ENCODE assay signal across 9 mouse cellular contexts in genomic region chr4:131743831-131744684, GRCm38 (mm10).
DNase-seq lines count a peak whose midpoint lies in the region; ATAC-seq and TF ChIP-seq lines count a peak whose summit lies in the region.
"Had no signal": no experiment of that assay in that cellular context is flagged by ENCODE, and none has a peak within 500 bp of the region (broad histone marks: within the 10 kb centered on the region; RNA-seq: fewer than 3 reads in every experiment).

No protein-coding gene starts in this region.

- peaks cover 7% of the 10 kb centered on the region; the same call in 1 of the 2 replicates for H3K4me1 ChIP-seq in heart, embryonic 11.5 days (ENCODE audit: control insufficient read depth, insufficient read depth, low read length)
- H3K4me1 ChIP-seq in heart, embryonic 13.5 days = peaks cover 13% of the 10 kb centered on the region
- no peaks in the 10 kb centered on the region; the same call in 1 of the 2 replicates for H3K4me1 ChIP-seq in small intestine, adult 2 months (ENCODE audit: control insufficient read depth, insufficient read depth, insufficient read length, low read length)
- H3K4me1 ChIP-seq: neural tube, embryonic 12.5 days had no signal

- H3K4me2 ChIP-seq in heart, embryonic 11.5 days = no peak overlapping the region
- no peak overlapping the region for H3K4me2 ChIP-seq in heart, embryonic 13.5 days
- H3K4me2 ChIP-seq: neural tube, embryonic 12.5 days had no signal

- no peak; the same call in 1 of the 2 replicates for ATAC-seq in heart, embryonic 11.5 days (replicated peaks; ENCODE audit: insufficient number of reproducible peaks, low FRiP score, low TSS enrichment)
- no peak for ATAC-seq in heart, embryonic 13.5 days (ENCODE audit: extremely low read depth, insufficient number of reproducible peaks, low FRiP score, low TSS enrichment)
- no peak for ATAC-seq in CD4-positive, CD25-positive, alpha-beta regulatory T cell, adult 4 months

- no peak for TF ChIP-seq CTCF in small intestine, adult 2 months (IDR thresholded peaks at IDR 0.05; ENCODE audit: extremely low read depth, insufficient read length, insufficient replicate concordance, low read depth, low read length)

- no peak overlapping the region for H3K9ac ChIP-seq in heart, embryonic 11.5 days (ENCODE audit: low read depth, low read length)
- no peak overlapping the region for H3K9ac ChIP-seq in heart, embryonic 13.5 days
- H3K9ac ChIP-seq: neural tube, embryonic 12.5 days had no signal

- WGBS in heart, embryonic 11.5 days (ENCODE audit: insufficient replicate concordance) = 26% methylated on average over 5 of the region's 5 CpGs
- 34% methylated on average over 5 of the region's 5 CpGs for WGBS in heart, embryonic 13.5 days
- WGBS in small intestine, adult 2 months = 15% methylated on average over 5 of the region's 5 CpGs

- H3K9me3 ChIP-seq in heart, embryonic 11.5 days (replicated peaks; ENCODE audit: control insufficient read depth, low read length) = no peaks in the 10 kb centered on the region
- no peaks in the 10 kb centered on the region for H3K9me3 ChIP-seq in heart, embryonic 13.5 days
- H3K9me3 ChIP-seq: neural tube, embryonic 12.5 days had no signal

- H3K27ac ChIP-seq in heart, embryonic 11.5 days (ENCODE audit: low read depth, low read length) = no peak overlapping the region
- peak overlapping the region; percentile 45 for H3K27ac ChIP-seq in heart, embryonic 13.5 days (replicated peaks)
- H3K27ac ChIP-seq in small intestine, adult 2 months (ENCODE audit: insufficient read depth, low read depth, low read length) = peak overlapping the region; percentile 71
- H3K27ac ChIP-seq: neural tube, embryonic 12.5 days had no signal

- H3K36me3 ChIP-seq in heart, embryonic 11.5 days (ENCODE audit: control insufficient read depth, insufficient read depth, low read length) = no peaks in the 10 kb centered on the region
- H3K36me3 ChIP-seq in heart, embryonic 13.5 days = no peaks in the 10 kb centered on the region
- H3K36me3 ChIP-seq in small intestine, adult 2 months (ENCODE audit: control insufficient read depth, insufficient read depth, low read length) = no peaks in the 10 kb centered on the region
- H3K36me3 ChIP-seq: neural tube, embryonic 12.5 days had no signal

- peak; percentile 96 for DNase-seq in heart, adult 11 months
- DNase-seq in kidney, postnatal 10 days = peak; percentile 43
- DNase-seq in MN1 (ENCODE audit: low spot score) = no peak
- DNase-seq in cerebellum, adult 11-12 months = no peak

- TF ChIP-seq POLR2A in small intestine, adult 2 months (IDR thresholded peaks at IDR 0.05; ENCODE audit: low read depth, low read length) = no peak

- no peak overlapping the region for H3K4me3 ChIP-seq in heart, embryonic 11.5 days (ENCODE audit: low read depth, low read length)
- no peak overlapping the region for H3K4me3 ChIP-seq in heart, embryonic 13.5 days
- H3K4me3 ChIP-seq in small intestine, adult 2 months (ENCODE audit: low read depth, low read length) = no peak overlapping the region
- H3K4me3 ChIP-seq: neural tube, embryonic 12.5 days had no signal

- H3K27me3 ChIP-seq in heart, embryonic 11.5 days (ENCODE audit: control insufficient read depth, insufficient read depth, low read length) = no peaks in the 10 kb centered on the region
- no peaks in the 10 kb centered on the region for H3K27me3 ChIP-seq in heart, embryonic 13.5 days (replicated peaks)
- H3K27me3 ChIP-seq in small intestine, adult 2 months (ENCODE audit: control insufficient read depth, insufficient read depth, low read length) = no peaks in the 10 kb centered on the region
- H3K27me3 ChIP-seq: neural tube, embryonic 12.5 days had no signal

Comparison
In these comparisons a context has a peak if more than half of its experiments do, and no peak if none do; other contexts are left out.
1. DNase-seq: peak in heart, adult 11 months (single experiment) and kidney, postnatal 10 days (single experiment); none in MN1 (single experiment) and cerebellum, adult 11-12 months (single experiment).